Mouse (Mus musculus): ENCODE measurements around the gene Fto.

The Fto gene

DNA sequence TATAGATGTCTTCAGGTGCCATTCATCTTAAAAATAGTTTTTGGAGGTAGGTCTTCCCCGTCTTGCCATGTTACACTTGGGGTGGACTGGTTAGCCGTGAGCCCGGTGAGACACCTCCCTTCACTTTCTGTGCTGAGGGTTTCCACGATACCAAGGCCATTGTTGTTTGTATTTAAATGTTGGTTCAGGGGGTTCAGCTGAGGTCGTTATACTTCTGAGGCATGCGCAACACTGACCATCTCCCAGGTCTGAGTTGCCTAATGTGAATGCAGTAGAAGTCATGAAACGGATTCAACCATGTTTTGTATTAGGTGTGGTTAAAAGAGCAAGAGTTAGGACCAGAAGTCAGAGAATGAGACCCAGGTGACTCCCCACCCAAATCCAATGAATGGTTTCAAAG lies 72.5 kb downstream of the Fto start:
- in situ Hi-C loops (cut with MboI, MseI) = loop anchor here in 1 of 2 experiments (25.0 kb wide), 1 partner anchor 976 kb away; the partner anchor contains the start of gene Irx5

GRCm38 (mm10) chr8:91390369-91391020 lies 77.2 kb downstream of the Fto start:
- in situ Hi-C loops (cut with MboI, MseI) = loop anchor here in 1 of 2 experiments (25.0 kb wide), 1 partner anchor 972 kb away; the partner anchor contains the start of gene Irx5

GRCm38 (mm10) chr8:91392261-91392660 lies 78.9 kb downstream of the Fto start:
- in situ Hi-C loops (cut with MboI, MseI) = loop anchor here in 1 of 2 experiments (25.0 kb wide), 1 partner anchor 970 kb away; the partner anchor contains the start of gene Irx5

DNA sequence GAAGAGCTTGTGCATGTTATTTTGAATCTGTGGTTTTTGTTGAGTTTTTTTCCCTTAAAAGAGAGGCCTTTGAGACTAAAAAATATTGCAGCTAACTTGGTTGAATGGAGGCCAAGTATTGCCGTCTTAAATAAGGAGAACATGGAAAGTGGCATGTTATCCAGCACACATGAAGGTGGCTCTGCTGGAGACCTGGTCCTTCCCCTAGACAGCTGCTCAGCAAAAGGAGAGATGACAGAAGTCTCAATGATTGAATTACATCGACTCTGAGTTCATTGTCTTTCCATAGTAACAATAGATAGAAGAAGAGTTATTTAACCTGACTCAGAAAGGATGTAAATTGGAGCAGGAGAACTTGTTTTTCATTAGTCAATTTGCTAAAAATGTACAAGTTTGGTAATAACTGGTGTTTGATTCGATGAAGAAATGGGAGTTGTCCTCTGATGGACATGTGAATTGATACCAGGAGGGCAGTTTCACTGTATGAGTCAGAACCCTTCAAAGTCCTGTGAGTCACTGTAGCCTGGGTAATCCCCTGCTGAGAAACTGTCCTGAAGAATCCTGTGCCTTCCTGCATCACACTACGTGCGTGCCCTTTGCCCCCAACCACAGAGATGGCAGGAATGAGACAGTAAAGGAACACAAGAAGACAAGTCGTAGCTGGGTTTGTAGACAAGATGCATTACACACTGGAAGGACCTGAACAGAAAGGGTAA lies 82.2 kb downstream of the Fto start:
- in situ Hi-C loops (cut with MboI, MseI) = loop anchor here in 1 of 2 experiments (25.0 kb wide), 1 partner anchor 967 kb away; the partner anchor contains the start of gene Irx5

DNA sequence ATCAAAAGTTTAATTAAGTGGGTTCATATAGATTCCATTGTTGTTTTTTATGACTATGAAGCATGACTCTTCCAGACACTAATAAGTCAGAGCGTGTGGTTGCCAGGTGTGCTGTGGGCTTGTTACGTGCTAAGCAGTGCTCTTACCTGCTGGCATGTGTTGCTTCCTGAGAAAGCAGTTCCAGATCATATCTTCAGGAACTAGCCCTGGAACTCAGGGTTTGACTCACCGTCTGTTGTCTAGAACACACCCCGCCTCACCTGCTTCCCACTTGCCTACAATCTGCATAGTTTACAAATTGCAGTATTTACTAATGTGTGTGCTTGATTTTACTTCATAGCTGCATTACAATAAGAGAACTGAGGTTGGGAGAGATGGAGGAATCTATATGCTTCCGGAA lies 84.7 kb downstream of the Fto start:
- in situ Hi-C loops (cut with MboI, MseI) = loop anchor here in 1 of 2 experiments (25.0 kb wide), 1 partner anchor 964 kb away; the partner anchor contains the start of gene Irx5

GRCm38 (mm10) chr8:91402980-91403975 lies 90.0 kb downstream of the Fto start:
- in situ Hi-C loops (cut with MboI, MseI) = no loop called here

GRCm38 (mm10) chr8:91404311-91404710 lies 91.0 kb downstream of the Fto start:
- in situ Hi-C loops (cut with MboI, MseI) = no loop called here

DNA sequence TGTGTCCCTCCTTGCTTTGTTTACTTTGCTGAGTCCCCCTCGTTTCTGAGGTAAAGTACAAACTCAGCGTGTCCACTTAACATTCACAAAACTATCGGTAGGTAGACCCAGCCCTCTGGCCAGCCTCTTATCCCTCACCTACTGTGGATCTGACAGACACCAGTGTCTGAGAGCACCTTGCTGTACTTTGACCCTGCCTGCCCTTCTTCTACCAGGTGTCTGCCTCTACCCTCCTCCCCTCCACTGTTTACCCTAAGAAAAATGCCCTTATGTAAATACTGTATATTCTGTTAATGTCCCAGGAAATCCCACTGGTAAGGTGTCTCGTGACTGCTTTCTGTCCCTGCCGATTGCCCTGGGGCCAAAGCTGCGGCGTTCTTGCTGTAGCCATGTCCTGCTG lies 91.8 kb downstream of the Fto start:
- in situ Hi-C loops (cut with MboI, MseI) = no loop called here

GRCm38 (mm10) chr8:91406624-91407290 lies 93.4 kb downstream of the Fto start:
- in situ Hi-C loops (cut with MboI, MseI) = no loop called here

- in situ Hi-C loops (cut with MboI, MseI) = no loop called here
Observed at GRCm38 (mm10) chr8:91407880-91408279, 94.6 kb downstream of the Fto start.

- in situ Hi-C loops (cut with MboI, MseI) = no loop called here
Observed at GRCm38 (mm10) chr8:91410007-91410406, 96.7 kb downstream of the Fto start.

- in situ Hi-C loops (cut with MboI, MseI) = loop anchor here in 1 of 2 experiments (5.0 kb wide), 1 partner anchor 1168 kb away; no protein-coding TSS in a partner anchor
Observed at GRCm38 (mm10) chr8:91424491-91425074, 111.3 kb downstream of the Fto start.

DNA sequence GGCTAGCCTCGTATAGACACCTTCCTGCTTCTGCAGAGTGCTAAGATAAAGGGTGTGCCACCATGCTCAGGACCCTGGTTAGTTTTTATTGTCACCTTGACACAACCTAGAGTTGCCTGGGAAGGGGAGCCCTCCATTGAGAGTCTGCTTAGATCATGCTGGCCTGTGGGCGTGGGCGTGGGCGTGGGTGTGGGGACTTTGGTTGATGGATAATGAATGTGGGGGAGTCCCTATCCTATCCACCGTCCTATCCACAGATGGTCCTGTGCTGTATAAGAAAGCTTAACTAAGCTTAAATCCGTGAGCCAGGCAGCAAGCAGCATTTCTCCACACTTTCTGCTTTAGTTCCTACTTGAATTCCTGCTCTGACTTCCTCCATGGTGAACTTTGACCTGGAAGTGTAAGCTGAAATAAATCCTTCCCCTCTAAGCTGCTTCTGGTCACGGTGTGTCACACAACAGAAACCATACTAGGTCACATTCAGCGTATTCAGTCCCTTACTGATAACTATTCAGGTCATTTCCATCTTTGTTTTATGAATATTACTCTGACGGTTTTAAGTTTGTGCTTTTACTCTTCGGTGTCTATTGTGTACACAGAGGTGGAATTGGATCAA lies 112.0 kb downstream of the Fto start:
- in situ Hi-C loops (cut with MboI, MseI) = no loop called here

GRCm38 (mm10) chr8:91426496-91426895 lies 113.2 kb downstream of the Fto start:
- in situ Hi-C loops (cut with MboI, MseI) = no loop called here

DNA sequence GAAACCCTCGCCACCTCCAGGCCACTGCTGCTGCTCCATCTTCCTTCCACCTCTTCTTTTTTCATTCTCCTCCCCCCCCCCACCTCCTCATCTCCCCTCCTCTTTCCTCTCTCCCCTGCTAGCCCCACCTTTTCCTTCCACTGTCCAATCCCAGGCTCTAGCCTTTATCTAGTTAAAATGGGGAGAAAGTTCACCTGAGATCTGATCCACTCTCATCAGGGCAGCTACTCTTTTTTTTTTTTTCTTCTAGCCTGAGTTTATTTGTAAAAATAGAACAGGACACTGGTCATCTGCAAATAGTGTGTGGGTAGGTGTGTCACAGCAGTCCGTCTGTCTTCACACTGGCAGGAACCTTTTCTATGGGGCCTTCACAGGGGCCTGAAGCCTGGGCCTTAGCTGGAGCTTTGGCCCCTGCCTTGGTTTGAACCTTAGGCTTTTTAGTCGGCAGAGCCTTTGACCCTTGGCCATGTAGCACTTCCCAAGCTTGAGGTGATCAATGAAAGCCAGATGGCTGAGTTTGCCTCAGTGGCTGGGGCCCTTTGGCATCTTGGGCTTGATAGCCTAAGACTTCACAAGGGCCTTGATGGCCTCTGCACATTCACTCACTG lies 117.1 kb downstream of the Fto start:
- in situ Hi-C loops (cut with MboI, MseI) = no loop called here

GRCm38 (mm10) chr8:91436036-91436435 lies 122.7 kb downstream of the Fto start:
- in situ Hi-C loops (cut with MboI, MseI) = no loop called here

- in situ Hi-C loops (cut with MboI, MseI) = no loop called here
Observed at GRCm38 (mm10) chr8:91443911-91444310, 130.6 kb downstream of the Fto start.

GRCm38 (mm10) chr8:91444636-91445410 lies 131.5 kb downstream of the Fto start:
- in situ Hi-C loops (cut with MboI, MseI) = no loop called here

DNA sequence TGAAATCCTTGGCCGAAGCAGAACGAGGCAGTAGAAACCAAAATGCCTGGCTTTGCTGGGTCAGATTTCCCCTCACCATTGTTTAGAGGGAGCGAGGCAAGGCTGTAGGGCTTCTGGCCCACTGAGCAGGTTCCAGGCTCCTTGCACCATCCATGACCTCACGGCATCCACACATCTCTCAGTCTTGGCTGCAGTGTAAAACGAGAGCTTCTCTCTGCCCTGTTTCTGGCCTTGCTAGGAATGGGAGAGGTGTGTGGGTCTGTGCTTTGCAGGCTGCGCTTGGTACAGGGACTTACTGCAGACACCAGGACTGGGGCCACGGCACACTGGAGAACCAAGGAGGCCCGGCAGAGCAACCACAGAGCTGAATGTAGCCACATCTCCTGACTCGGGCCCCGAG lies 132.2 kb downstream of the Fto start:
- in situ Hi-C loops (cut with MboI, MseI) = no loop called here

Data from T-helper 17 cell (primary cell).